Mouse (Mus musculus): ENCODE measurements at regions not wholly inside any gene's neighbourhood (a gene's known extent, or its start where the extent isn't known, plus 50 kb on each side); places are given as distances from the start of the nearest gene placed in this dataset.

DNA sequence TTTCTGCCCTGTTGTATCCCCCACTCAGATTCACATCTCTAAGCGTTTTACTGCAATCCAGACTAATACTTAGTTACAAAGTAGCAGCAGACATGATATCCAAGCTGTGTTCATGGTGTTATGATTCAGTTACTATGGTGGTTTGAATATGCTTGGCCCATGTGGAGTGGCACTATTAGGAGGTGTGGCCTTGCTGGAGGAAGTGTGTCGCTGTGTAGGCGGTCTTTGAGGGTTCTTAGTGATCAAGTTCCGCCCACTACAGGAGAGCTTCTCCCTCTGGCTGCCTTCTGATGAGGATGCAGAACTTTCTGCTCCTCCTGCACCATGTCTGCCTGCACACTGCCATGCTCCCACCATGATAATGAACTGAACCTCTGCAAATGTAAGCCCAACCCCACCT lies 162.8 kb downstream of the Gadd45g start:
- no peak overlapping the region for H3K27ac ChIP-seq (ENCODE audit: low read depth, low read length)
- H3K27me3 ChIP-seq (ENCODE audit: control insufficient read depth, insufficient read depth, low read length): no peaks in the 10 kb centered on the region
- no peak for DNase-seq (ENCODE audit: low spot score)
- no peaks in the 10 kb centered on the region for H3K36me3 ChIP-seq (ENCODE audit: control insufficient read depth, insufficient read depth, low read length)
- H3K9ac ChIP-seq (ENCODE audit: low read length): no peak overlapping the region
- 85% methylated on average over 4 of the region's 4 CpGs for WGBS
- no peak overlapping the region for H3K4me2 ChIP-seq (ENCODE audit: low read depth)
- H3K4me3 ChIP-seq (ENCODE audit: low read depth, low read length): no peak overlapping the region
- H3K4me1 ChIP-seq (ENCODE audit: control insufficient read depth, insufficient read depth, low read length): 0 out of 2 replicates have a peak, but pooled peaks cover 4% of the 10 kb centered on the region
- ATAC-seq (ENCODE audit: insufficient read depth, low FRiP score, low TSS enrichment): no peak
- H3K9me3 ChIP-seq (ENCODE audit: control insufficient read depth, low read length): no peaks in the 10 kb centered on the region

DNA sequence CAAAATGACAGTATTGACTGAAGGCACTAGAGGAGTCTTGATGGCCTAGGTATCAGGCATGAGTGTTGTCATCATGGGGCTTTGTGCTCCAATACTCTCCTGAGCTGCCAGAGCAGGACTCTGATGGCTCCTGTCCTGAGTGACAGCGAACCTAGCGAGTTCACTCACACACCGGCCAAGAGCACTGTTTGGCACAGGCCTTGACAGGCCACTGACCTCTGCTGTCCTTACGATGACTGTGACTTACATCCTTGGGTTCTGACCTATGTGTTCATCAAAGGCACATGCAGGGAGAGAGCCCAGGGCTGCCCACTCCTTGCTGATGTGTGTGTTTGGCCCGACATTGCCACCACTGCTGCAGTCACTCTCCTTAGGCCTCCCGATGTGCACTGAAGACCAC lies 163.3 kb downstream of the Gadd45g start:
- WGBS: 92% methylated on average over 6 of the region's 6 CpGs
- ATAC-seq (ENCODE audit: insufficient read depth, low FRiP score, low TSS enrichment): no peak
- no peak overlapping the region for H3K9ac ChIP-seq (ENCODE audit: low read length)

GRCm38 (mm10) chr13:52011001-52011400 lies 164.5 kb downstream of the Gadd45g start:
- DNase-seq (ENCODE audit: low spot score) (no peak), ATAC-seq (ENCODE audit: insufficient read depth, low FRiP score, low TSS enrichment) (no peak)
- H3K4me1 ChIP-seq (ENCODE audit: control insufficient read depth, insufficient read depth, low read length): peaks cover 16% of the 10 kb centered on the region
- H3K27me3 ChIP-seq (ENCODE audit: control insufficient read depth, insufficient read depth, low read length): no peaks in the 10 kb centered on the region
- H3K4me3 ChIP-seq (ENCODE audit: low read depth, low read length): no peak overlapping the region
- no peaks in the 10 kb centered on the region for H3K9me3 ChIP-seq (ENCODE audit: control insufficient read depth, low read length)
- 92% methylated on average over 3 of the region's 3 CpGs for WGBS
- H3K27ac ChIP-seq (ENCODE audit: low read depth, low read length): no peak overlapping the region
- no peaks in the 10 kb centered on the region for H3K36me3 ChIP-seq (ENCODE audit: control insufficient read depth, insufficient read depth, low read length)
- no peak overlapping the region for H3K4me2 ChIP-seq (ENCODE audit: low read depth)
- no peak overlapping the region for H3K9ac ChIP-seq (ENCODE audit: low read length)

More for the DNA sequence above, 163.3 kb downstream of the Gadd45g start:
- Histone ChIP-seq H3K36me3 (ENCODE audit: control insufficient read depth, insufficient read depth, low read length) (no peaks in the 10 kb centered on the region), H3K27ac (ENCODE audit: low read depth, low read length) (no peak overlapping the region), H3K4me2 (ENCODE audit: low read depth) (no peak overlapping the region), H3K27me3 (ENCODE audit: control insufficient read depth, insufficient read depth, low read length) (no peaks in the 10 kb centered on the region), H3K9me3 (ENCODE audit: control insufficient read depth, low read length) (no peaks in the 10 kb centered on the region), H3K4me1 (ENCODE audit: control insufficient read depth, insufficient read depth, low read length) (peaks cover 8% of the 10 kb centered on the region; the same call in 1 of the 2 replicates), H3K4me3 (ENCODE audit: low read depth, low read length) (no peak overlapping the region)
- DNase-seq (ENCODE audit: low spot score): no peak

GRCm38 (mm10) chr13:52013182-52013581 lies 166.7 kb downstream of the Gadd45g start:
- Histone ChIP-seq H3K4me2 (ENCODE audit: low read depth) (no peak overlapping the region), H3K4me1 (ENCODE audit: control insufficient read depth, insufficient read depth, low read length) (peaks cover 16% of the 10 kb centered on the region), H3K27ac (ENCODE audit: low read depth, low read length) (no peak overlapping the region), H3K4me3 (ENCODE audit: low read depth, low read length) (no peak overlapping the region), H3K9me3 (ENCODE audit: control insufficient read depth, low read length) (no peaks in the 10 kb centered on the region), H3K27me3 (ENCODE audit: control insufficient read depth, insufficient read depth, low read length) (no peaks in the 10 kb centered on the region), H3K9ac (ENCODE audit: low read length) (no peak overlapping the region), H3K36me3 (ENCODE audit: control insufficient read depth, insufficient read depth, low read length) (no peaks in the 10 kb centered on the region)
- DNase-seq (ENCODE audit: low spot score) (no peak), ATAC-seq (ENCODE audit: insufficient read depth, low FRiP score, low TSS enrichment) (no peak)
- WGBS: 65% methylated on average over 1 of the region's 1 CpGs

DNA sequence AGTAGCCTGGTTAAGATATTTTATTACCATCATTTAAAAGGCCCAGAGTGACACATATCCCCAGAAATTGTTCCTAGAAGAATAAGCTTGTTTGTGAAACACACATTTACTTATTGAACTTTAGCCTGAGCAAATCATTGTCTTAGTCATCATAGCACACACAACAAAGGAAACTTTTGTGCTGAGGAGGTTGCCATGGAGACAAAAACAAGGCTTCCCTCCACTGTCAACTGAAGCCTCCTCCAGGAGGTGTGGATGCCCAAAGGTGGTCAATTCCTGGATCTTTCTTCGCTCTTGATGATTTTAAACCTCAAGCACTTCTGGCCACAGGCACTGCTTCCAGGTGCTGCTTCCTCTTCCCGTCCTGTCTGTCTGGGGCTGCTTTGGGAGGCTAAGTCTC lies 167.3 kb downstream of the Gadd45g start:
- Histone ChIP-seq H3K9me3 (ENCODE audit: control insufficient read depth, low read length) (no peaks in the 10 kb centered on the region), H3K27me3 (ENCODE audit: control insufficient read depth, insufficient read depth, low read length) (no peaks in the 10 kb centered on the region), H3K4me2 (ENCODE audit: low read depth) (no peak overlapping the region), H3K36me3 (ENCODE audit: control insufficient read depth, insufficient read depth, low read length) (no peaks in the 10 kb centered on the region), H3K4me3 (ENCODE audit: low read depth, low read length) (no peak overlapping the region), H3K27ac (ENCODE audit: low read depth, low read length) (no peak overlapping the region), H3K9ac (ENCODE audit: low read length) (no peak overlapping the region), H3K4me1 (ENCODE audit: control insufficient read depth, insufficient read depth, low read length) (peaks cover 16% of the 10 kb centered on the region)
- WGBS: 58% methylated on average over 2 of the region's 2 CpGs
- no peak for ATAC-seq (ENCODE audit: insufficient read depth, low FRiP score, low TSS enrichment)
- no peak for DNase-seq (ENCODE audit: low spot score)

DNA sequence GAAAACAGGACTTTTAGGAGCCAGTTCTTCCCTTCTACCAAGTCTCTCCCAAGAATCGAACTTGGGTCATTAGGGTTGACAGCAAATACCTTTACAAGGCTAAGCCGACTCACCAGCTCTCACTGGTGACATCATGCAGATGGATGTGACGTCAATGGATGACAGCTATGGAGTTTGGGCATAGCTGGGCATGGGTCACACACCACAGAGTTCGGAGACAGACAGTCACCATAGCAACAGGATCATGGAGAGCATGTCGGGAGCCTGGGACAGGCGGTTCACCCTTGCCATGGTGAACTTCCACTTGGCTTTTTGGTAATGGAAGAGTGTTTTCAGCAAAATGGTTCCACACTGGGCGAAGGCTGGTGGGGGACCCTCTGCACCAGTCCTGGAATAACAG lies 168.1 kb downstream of the Gadd45g start:
- Histone ChIP-seq H3K9ac (ENCODE audit: low read length) (no peak overlapping the region), H3K27me3 (ENCODE audit: control insufficient read depth, insufficient read depth, low read length) (no peaks in the 10 kb centered on the region), H3K9me3 (ENCODE audit: control insufficient read depth, low read length) (no peaks in the 10 kb centered on the region), H3K27ac (ENCODE audit: low read depth, low read length) (peak overlapping the region; percentile 72; the same call in 1 of the 2 replicates), H3K4me1 (ENCODE audit: control insufficient read depth, insufficient read depth, low read length) (peaks cover 16% of the 10 kb centered on the region), H3K4me3 (ENCODE audit: low read depth, low read length) (no peak overlapping the region), H3K36me3 (ENCODE audit: control insufficient read depth, insufficient read depth, low read length) (no peaks in the 10 kb centered on the region), H3K4me2 (ENCODE audit: low read depth) (peak overlapping the region; percentile 11; the same call in 1 of the 2 replicates)
- peak; percentile 80 for ATAC-seq (ENCODE audit: insufficient read depth, low FRiP score, low TSS enrichment)
- WGBS: 44% methylated on average over 7 of the region's 7 CpGs
- peak; percentile 38 for DNase-seq (ENCODE audit: low spot score)

- peak overlapping the region; percentile 11; the same call in 1 of the 2 replicates for H3K4me2 ChIP-seq (ENCODE audit: low read depth)
- no peaks in the 10 kb centered on the region for H3K36me3 ChIP-seq (ENCODE audit: control insufficient read depth, insufficient read depth, low read length)
- peak; percentile 80 for ATAC-seq (ENCODE audit: insufficient read depth, low FRiP score, low TSS enrichment)
Measured at GRCm38 (mm10) chr13:52015066-52015465, 168.6 kb downstream of the Gadd45g start.

GRCm38 (mm10) chr13:52015496-52015895 lies 169.0 kb downstream of the Gadd45g start:
- no peak overlapping the region for H3K4me3 ChIP-seq (ENCODE audit: low read depth, low read length)
- H3K9ac ChIP-seq (ENCODE audit: low read length): peak overlapping the region; percentile 39; the same call in 1 of the 2 replicates
- peak; percentile 29; the same call in 1 of the 2 replicates for ATAC-seq (ENCODE audit: insufficient read depth, low FRiP score, low TSS enrichment)

More at GRCm38 (mm10) chr13:52015066-52015465, 168.6 kb downstream of the Gadd45g start:
- peak overlapping the region; percentile 72 for H3K27ac ChIP-seq (ENCODE audit: low read depth, low read length)
- no peaks in the 10 kb centered on the region for H3K27me3 ChIP-seq (ENCODE audit: control insufficient read depth, insufficient read depth, low read length)
- 6% methylated on average over 4 of the region's 4 CpGs for WGBS
- H3K9me3 ChIP-seq (ENCODE audit: control insufficient read depth, low read length): no peaks in the 10 kb centered on the region
- peaks cover 16% of the 10 kb centered on the region for H3K4me1 ChIP-seq (ENCODE audit: control insufficient read depth, insufficient read depth, low read length)
- DNase-seq (ENCODE audit: low spot score): peak; percentile 67
- H3K4me3 ChIP-seq (ENCODE audit: low read depth, low read length): no peak overlapping the region
- no peak overlapping the region for H3K9ac ChIP-seq (ENCODE audit: low read length)

GRCm38 (mm10) chr13:52017598-52018190 lies 171.2 kb downstream of the Gadd45g start:
- Histone ChIP-seq H3K4me2 (ENCODE audit: low read depth) (no peak overlapping the region), H3K9me3 (ENCODE audit: control insufficient read depth, low read length) (no peaks in the 10 kb centered on the region), H3K4me1 (ENCODE audit: control insufficient read depth, insufficient read depth, low read length) (peaks cover 23% of the 10 kb centered on the region), H3K9ac (ENCODE audit: low read length) (no peak overlapping the region), H3K4me3 (ENCODE audit: low read depth, low read length) (no peak overlapping the region), H3K27me3 (ENCODE audit: control insufficient read depth, insufficient read depth, low read length) (no peaks in the 10 kb centered on the region), H3K36me3 (ENCODE audit: control insufficient read depth, insufficient read depth, low read length) (no peaks in the 10 kb centered on the region), H3K27ac (ENCODE audit: low read depth, low read length) (no peak overlapping the region)
- DNase-seq (ENCODE audit: low spot score) (no peak), ATAC-seq (ENCODE audit: insufficient read depth, low FRiP score, low TSS enrichment) (no peak)
- 89% methylated on average over 11 of the region's 11 CpGs for WGBS

More at GRCm38 (mm10) chr13:52015496-52015895, 169.0 kb downstream of the Gadd45g start:
- peaks cover 16% of the 10 kb centered on the region for H3K4me1 ChIP-seq (ENCODE audit: control insufficient read depth, insufficient read depth, low read length)
- 0 out of 2 replicates have a peak overlapping the region, but pooled peaks have one; percentile 11 for H3K4me2 ChIP-seq (ENCODE audit: low read depth)
- WGBS: 3% methylated on average over 5 of the region's 5 CpGs
- H3K36me3 ChIP-seq (ENCODE audit: control insufficient read depth, insufficient read depth, low read length): no peaks in the 10 kb centered on the region
- no peaks in the 10 kb centered on the region for H3K9me3 ChIP-seq (ENCODE audit: control insufficient read depth, low read length)
- DNase-seq (ENCODE audit: low spot score): peak; percentile 69
- no peaks in the 10 kb centered on the region for H3K27me3 ChIP-seq (ENCODE audit: control insufficient read depth, insufficient read depth, low read length)
- H3K27ac ChIP-seq (ENCODE audit: low read depth, low read length): peak overlapping the region; percentile 72
